Mouse (Mus musculus): ENCODE measurements around the gene Scube3. TPM values are rescaled to one million over a fixed set of nuclear protein-coding genes. Genes with fewer than 3 reads are reported as not detected.

Gene Scube3
- polyA plus RNA-seq, 1 experiment from 2014 or later = 1.4 TPM

GRCm38 (mm10) chr17:28154970-28155369, 13.0 kb downstream of the Scube3 start:
- Histone ChIP-seq H3K36me3 (ENCODE audit: control insufficient read depth, insufficient read depth, low read length) (no peaks in the 10 kb centered on the region), H3K27ac (ENCODE audit: low read length) (no peak overlapping the region), H3K27me3 (ENCODE audit: control insufficient read depth, insufficient read depth, low read depth, low read length) (no peaks in the 10 kb centered on the region; the same call in 1 of the 2 replicates), H3K9ac (ENCODE audit: low read length) (no peak overlapping the region), H3K4me1 (replicated peaks; ENCODE audit: control insufficient read depth, insufficient read depth, low read length) (no peaks in the 10 kb centered on the region), H3K9me3 (ENCODE audit: control insufficient read depth, low read length) (no peaks in the 10 kb centered on the region), H3K4me2 (ENCODE audit: low read depth, low read length) (no peak overlapping the region), H3K4me3 (ENCODE audit: low read length) (no peak overlapping the region)
- ATAC-seq (ENCODE audit: low read depth) = no peak
- 72% methylated on average over 8 of the region's 8 CpGs for WGBS

DNA sequence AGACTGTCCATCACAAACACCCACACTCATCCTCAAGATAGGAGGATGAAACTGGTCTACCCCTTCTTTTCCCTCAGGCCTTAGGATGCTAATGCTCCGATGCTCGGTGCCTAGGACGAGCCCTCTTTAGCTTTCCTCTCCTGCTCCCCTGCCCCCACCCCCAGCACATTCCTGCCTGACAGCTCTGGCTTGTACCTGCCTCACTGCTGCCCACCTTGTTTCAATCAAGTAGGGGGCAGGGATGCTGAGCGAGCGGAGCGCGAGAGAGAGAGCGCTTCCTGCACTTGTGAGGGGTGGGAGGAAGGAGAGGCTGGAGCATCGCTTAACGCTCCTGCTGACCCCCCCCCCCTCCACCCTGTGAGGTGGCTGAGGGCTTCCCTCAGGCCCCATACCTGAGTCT, 18.4 kb downstream of the Scube3 start:
- 26% methylated on average over 10 of the region's 10 CpGs for WGBS

DNA sequence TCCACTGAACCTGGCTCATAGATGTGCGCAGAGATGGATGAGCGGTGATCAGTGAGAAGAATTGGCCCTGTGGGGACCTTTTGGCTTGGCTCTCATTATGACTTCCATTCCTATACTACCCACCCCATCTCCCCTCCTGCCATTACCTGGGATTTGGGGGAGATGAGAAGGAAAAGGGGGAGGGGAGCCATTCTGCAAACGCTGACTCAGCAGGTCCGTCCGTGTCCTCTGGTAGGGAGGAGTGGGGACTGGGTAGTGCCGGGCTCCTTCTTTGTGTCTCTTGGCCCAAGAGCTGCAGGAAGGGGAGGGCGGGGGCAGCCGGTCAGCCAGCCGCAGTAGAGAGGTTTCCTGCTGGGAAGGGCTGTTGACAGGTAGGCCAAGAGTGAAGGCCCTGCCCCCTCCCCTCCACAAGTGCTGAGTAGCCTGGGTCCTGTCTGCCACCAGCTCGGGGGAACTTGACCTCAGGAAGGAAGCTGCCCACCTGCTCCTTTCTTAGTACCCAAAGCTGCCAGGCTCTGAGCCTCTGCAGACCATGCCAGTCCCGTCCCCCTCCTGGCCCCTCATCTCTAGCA, 19.5 kb downstream of the Scube3 start:
- no peak for ATAC-seq (ENCODE audit: low read depth)
- no peak overlapping the region for H3K27ac ChIP-seq (ENCODE audit: low read length)
- no peaks in the 10 kb centered on the region for H3K9me3 ChIP-seq (ENCODE audit: control insufficient read depth, low read length)
- no peaks in the 10 kb centered on the region for H3K36me3 ChIP-seq (ENCODE audit: control insufficient read depth, insufficient read depth, low read length)
- H3K4me3 ChIP-seq (ENCODE audit: low read length) = no peak overlapping the region
- H3K9ac ChIP-seq (ENCODE audit: low read length) = no peak overlapping the region
- no peaks in the 10 kb centered on the region for H3K4me1 ChIP-seq (replicated peaks; ENCODE audit: control insufficient read depth, insufficient read depth, low read length)
- WGBS = 21% methylated on average over 11 of the region's 11 CpGs
- peaks cover 8% of the 10 kb centered on the region for H3K27me3 ChIP-seq (ENCODE audit: control insufficient read depth, insufficient read depth, low read depth, low read length)
- H3K4me2 ChIP-seq (ENCODE audit: low read depth, low read length) = no peak overlapping the region

More for the DNA sequence above, 18.4 kb downstream of the Scube3 start:
- Histone ChIP-seq H3K4me2 (ENCODE audit: low read depth, low read length) (no peak overlapping the region), H3K4me3 (ENCODE audit: low read length) (no peak overlapping the region), H3K9me3 (ENCODE audit: control insufficient read depth, low read length) (no peaks in the 10 kb centered on the region), H3K36me3 (ENCODE audit: control insufficient read depth, insufficient read depth, low read length) (no peaks in the 10 kb centered on the region), H3K27ac (ENCODE audit: low read length) (no peak overlapping the region), H3K9ac (ENCODE audit: low read length) (no peak overlapping the region), H3K4me1 (replicated peaks; ENCODE audit: control insufficient read depth, insufficient read depth, low read length) (no peaks in the 10 kb centered on the region), H3K27me3 (ENCODE audit: control insufficient read depth, insufficient read depth, low read depth, low read length) (peaks cover 8% of the 10 kb centered on the region)
- ATAC-seq (ENCODE audit: low read depth) = no peak

GRCm38 (mm10) chr17:28163666-28164065, 21.7 kb downstream of the Scube3 start:
- peaks cover 8% of the 10 kb centered on the region for H3K27me3 ChIP-seq (ENCODE audit: control insufficient read depth, insufficient read depth, low read depth, low read length)
- H3K4me2 ChIP-seq (ENCODE audit: low read depth, low read length) = no peak overlapping the region
- ATAC-seq (ENCODE audit: low read depth) = peak; percentile 62; the same call in 1 of the 2 replicates
- no peak overlapping the region for H3K4me3 ChIP-seq (ENCODE audit: low read length)
- H3K4me1 ChIP-seq (replicated peaks; ENCODE audit: control insufficient read depth, insufficient read depth, low read length) = no peaks in the 10 kb centered on the region
- H3K27ac ChIP-seq (ENCODE audit: low read length) = no peak overlapping the region
- no peak overlapping the region for H3K9ac ChIP-seq (ENCODE audit: low read length)
- no peaks in the 10 kb centered on the region for H3K9me3 ChIP-seq (ENCODE audit: control insufficient read depth, low read length)
- WGBS = 14% methylated on average over 6 of the region's 6 CpGs
- no peaks in the 10 kb centered on the region for H3K36me3 ChIP-seq (ENCODE audit: control insufficient read depth, insufficient read depth, low read length)

DNA sequence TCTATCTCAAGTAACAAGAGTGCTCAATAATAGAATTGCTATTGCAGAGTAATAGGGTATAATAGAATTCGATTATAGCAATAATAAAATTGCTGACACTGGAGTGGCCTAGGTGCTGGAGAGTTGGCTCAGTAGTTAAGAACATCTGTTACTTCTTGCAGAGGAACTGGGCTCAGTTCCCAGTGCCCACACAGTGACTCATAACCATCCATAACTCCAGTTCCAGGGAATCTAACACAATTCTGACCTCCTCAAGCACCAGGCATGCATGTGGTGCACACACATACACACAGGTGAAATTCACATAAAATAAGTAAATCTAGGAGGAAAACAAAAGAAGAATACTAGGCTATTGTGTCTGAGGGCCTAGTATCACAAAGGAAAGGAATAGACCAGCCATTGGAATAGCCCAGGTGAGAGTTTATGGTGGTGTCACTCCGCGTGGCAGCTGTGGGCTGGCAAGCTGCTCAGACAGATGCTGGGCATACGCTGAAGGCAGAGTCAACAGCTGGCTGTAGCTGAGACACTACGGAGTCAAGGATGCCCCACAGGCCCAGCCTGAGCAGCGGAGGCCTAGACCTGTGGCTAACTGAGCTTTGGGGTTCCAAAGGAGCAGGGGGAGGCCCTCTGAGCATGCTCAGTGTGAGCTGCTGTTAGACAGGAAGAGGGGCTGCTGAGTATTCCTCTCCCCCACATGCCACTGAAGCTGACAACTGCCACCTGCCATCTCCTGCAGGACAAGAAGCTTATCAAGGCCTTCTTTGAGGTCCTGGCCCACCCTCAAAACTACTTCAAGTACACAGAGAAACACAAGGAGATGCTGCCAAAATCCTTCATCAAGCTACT, 28.7 kb downstream of the Scube3 start:
- Histone ChIP-seq H3K4me2 (ENCODE audit: low read depth, low read length) (no peak overlapping the region), H3K9ac (ENCODE audit: low read length) (no peak overlapping the region), H3K27me3 (ENCODE audit: control insufficient read depth, insufficient read depth, low read depth, low read length) (no peaks in the 10 kb centered on the region), H3K36me3 (ENCODE audit: control insufficient read depth, insufficient read depth, low read length) (no peaks in the 10 kb centered on the region), H3K4me3 (ENCODE audit: low read length) (no peak overlapping the region), H3K9me3 (ENCODE audit: control insufficient read depth, low read length) (no peaks in the 10 kb centered on the region), H3K4me1 (replicated peaks; ENCODE audit: control insufficient read depth, insufficient read depth, low read length) (peaks cover 18% of the 10 kb centered on the region), H3K27ac (ENCODE audit: low read length) (no peak overlapping the region)
- no peak for ATAC-seq (ENCODE audit: low read depth)
- WGBS = 77% methylated on average over 6 of the region's 6 CpGs

GRCm38 (mm10) chr17:28172690-28173089, 30.7 kb downstream of the Scube3 start:
- no peak overlapping the region for H3K9ac ChIP-seq (ENCODE audit: low read length)
- no peak overlapping the region for H3K27ac ChIP-seq (ENCODE audit: low read length)
- H3K9me3 ChIP-seq (ENCODE audit: control insufficient read depth, low read length) = no peaks in the 10 kb centered on the region
- no peaks in the 10 kb centered on the region for H3K36me3 ChIP-seq (ENCODE audit: control insufficient read depth, insufficient read depth, low read length)
- no peak for ATAC-seq (ENCODE audit: low read depth)
- no peaks in the 10 kb centered on the region for H3K27me3 ChIP-seq (ENCODE audit: control insufficient read depth, insufficient read depth, low read depth, low read length)
- WGBS = 46% methylated on average over 9 of the region's 9 CpGs
- H3K4me3 ChIP-seq (ENCODE audit: low read length) = no peak overlapping the region
- no peak overlapping the region for H3K4me2 ChIP-seq (ENCODE audit: low read depth, low read length)
- H3K4me1 ChIP-seq (replicated peaks; ENCODE audit: control insufficient read depth, insufficient read depth, low read length) = peaks cover 25% of the 10 kb centered on the region

- H3K36me3 ChIP-seq (ENCODE audit: control insufficient read depth, insufficient read depth, low read length) = no peaks in the 10 kb centered on the region
- peak within 1 kb of the TSS; percentile 92 for H3K4me3 ChIP-seq (ENCODE audit: low read length)
- WGBS = under 1% methylated on average over 58 of the region's 82 CpGs
- peak within 1 kb of the TSS; percentile 97 for H3K4me2 ChIP-seq (ENCODE audit: low read depth, low read length)
- H3K9me3 ChIP-seq (ENCODE audit: control insufficient read depth, low read length) = no peaks in the 10 kb centered on the region
- H3K27ac ChIP-seq (ENCODE audit: low read length) = peak within 1 kb of the TSS; percentile 94
- ATAC-seq (ENCODE audit: low read depth) = peak; percentile 89
- H3K4me1 ChIP-seq (replicated peaks; ENCODE audit: control insufficient read depth, insufficient read depth, low read length) = peaks cover 54% of the 10 kb centered on the region
- H3K27me3 ChIP-seq (ENCODE audit: control insufficient read depth, insufficient read depth, low read depth, low read length) = no peaks in the 10 kb centered on the region
- peak within 1 kb of the TSS; percentile 99 for H3K9ac ChIP-seq (ENCODE audit: low read length)
These were observed 35.0 kb downstream of the Scube3 start, which contains the start of gene Zfp523 for GRCm38 (mm10) chr17:28176775-28177539. Gene Zfp523 (plus strand): TSS chr17:28177129.

GRCm38 (mm10) chr17:28177540-28178046, 35.7 kb downstream of the Scube3 start:
- Histone ChIP-seq H3K27ac (ENCODE audit: low read length) (peak overlapping the region; percentile 94), H3K9ac (ENCODE audit: low read length) (peak overlapping the region; percentile 99), H3K4me3 (ENCODE audit: low read length) (peak overlapping the region; percentile 92), H3K9me3 (ENCODE audit: control insufficient read depth, low read length) (no peaks in the 10 kb centered on the region), H3K4me2 (ENCODE audit: low read depth, low read length) (peak overlapping the region; percentile 97), H3K27me3 (ENCODE audit: control insufficient read depth, insufficient read depth, low read depth, low read length) (no peaks in the 10 kb centered on the region), H3K4me1 (replicated peaks; ENCODE audit: control insufficient read depth, insufficient read depth, low read length) (peaks cover 47% of the 10 kb centered on the region), H3K36me3 (ENCODE audit: control insufficient read depth, insufficient read depth, low read length) (no peaks in the 10 kb centered on the region)
- peak; percentile 84 for ATAC-seq (ENCODE audit: low read depth)
- WGBS = 11% methylated on average over 9 of the region's 22 CpGs

DNA sequence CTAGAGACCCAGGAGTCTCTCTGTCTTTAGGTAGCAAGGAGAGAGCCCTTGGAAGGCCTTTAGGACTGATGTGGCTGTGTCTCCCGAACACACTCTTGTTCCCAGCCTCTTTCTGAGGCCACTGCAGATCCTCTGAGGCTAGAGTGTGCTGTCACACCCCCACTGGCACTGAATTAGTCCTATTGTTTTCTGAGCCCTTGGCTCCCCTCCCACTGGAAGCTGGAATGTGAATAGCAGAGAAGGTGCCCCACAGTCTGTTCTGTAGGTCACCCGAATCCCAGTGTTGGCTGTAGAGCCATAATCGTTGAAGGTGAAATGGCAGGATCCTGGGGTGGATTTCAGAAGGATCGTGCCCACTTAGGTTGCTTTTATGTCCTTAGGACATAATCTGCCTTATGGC, 38.4 kb downstream of the Scube3 start:
- Histone ChIP-seq H3K27me3 (ENCODE audit: control insufficient read depth, insufficient read depth, low read depth, low read length) (no peaks in the 10 kb centered on the region), H3K27ac (ENCODE audit: low read length) (peak overlapping the region; percentile 19; the same call in 1 of the 2 replicates), H3K9ac (ENCODE audit: low read length) (no peak overlapping the region), H3K4me1 (replicated peaks; ENCODE audit: control insufficient read depth, insufficient read depth, low read length) (peaks cover 43% of the 10 kb centered on the region), H3K9me3 (ENCODE audit: control insufficient read depth, low read length) (no peaks in the 10 kb centered on the region), H3K4me2 (ENCODE audit: low read depth, low read length) (no peak overlapping the region), H3K4me3 (ENCODE audit: low read length) (no peak overlapping the region), H3K36me3 (ENCODE audit: control insufficient read depth, insufficient read depth, low read length) (no peaks in the 10 kb centered on the region)
- no peak for ATAC-seq (ENCODE audit: low read depth)
- WGBS = 46% methylated on average over 4 of the region's 4 CpGs
